ENCODE assay signal across 12 mouse cellular contexts in the genomic region with DNA sequence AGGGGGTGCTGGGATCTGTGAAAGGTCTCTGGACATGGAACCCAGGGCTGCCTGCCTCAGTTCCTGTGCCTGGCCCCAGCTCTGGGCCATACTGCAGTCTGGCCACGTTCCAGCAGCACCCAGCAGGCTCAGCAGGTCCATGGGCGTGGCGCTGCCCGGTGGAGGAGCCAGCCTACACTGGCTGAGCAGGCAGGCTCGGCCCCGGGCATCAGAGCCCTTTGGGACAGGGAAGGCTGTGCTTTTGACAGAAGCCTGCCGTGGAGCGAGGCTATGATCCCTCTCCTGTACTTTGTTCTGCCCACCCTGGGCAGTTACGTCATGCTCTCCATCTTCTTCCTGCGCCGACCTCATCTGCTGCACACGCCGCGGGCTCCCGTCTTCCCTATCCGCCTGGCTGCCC. TPM values are rescaled to one million over a fixed set of nuclear protein-coding genes. Genes with fewer than 3 reads are reported as not detected.
A peak's percentile ranks its signal among the peaks of the same experiment; 100 is the strongest.
DNase-seq lines count a peak whose midpoint lies in the region; ATAC-seq and TF ChIP-seq lines count a peak whose summit lies in the region.
"Had no signal": no experiment of that assay in that cellular context is flagged by ENCODE, and none has a peak within 500 bp of the region (broad histone marks: within the 10 kb centered on the region; RNA-seq: fewer than 3 reads in every experiment).

A gene (plus strand): TSS at position 134 of the 400 bp plus-strand sequence.

- no peak within 1 kb of the TSS for H3K9ac ChIP-seq in liver, embryonic 16.5 days (ENCODE audit: low read depth, low read length)

- H3K36me3 ChIP-seq in E14TG2a.4 (ENCODE audit: insufficient read depth, low read length) = peaks cover 94% of the 10 kb centered on the region
- peaks cover 8% of the 10 kb centered on the region; the same call in 1 of the 2 replicates for H3K36me3 ChIP-seq in liver, embryonic 16.5 days (ENCODE audit: control insufficient read depth, insufficient read depth)

- DNase-seq in kidney, adult 8-10 months = peak; percentile 52 to 59
- no peak for DNase-seq in kidney, adult 9 months
- no peak for DNase-seq in layer of hippocampus, adult 9-10 months (ENCODE audit: low spot score)
- DNase-seq in adrenal gland, adult (ENCODE audit: inconsistent age in 2 of 2, low spot score in 1 of 2) = no peak
- no peak for DNase-seq in thymus, postnatal 4 days
- DNase-seq: adrenal gland, postnatal 10 days; heart, adult 2 months had no signal

- H3K27ac ChIP-seq in liver, embryonic 16.5 days (ENCODE audit: low read length) = no peak within 1 kb of the TSS
- H3K27ac ChIP-seq: forebrain, embryonic 13.5 days; heart, adult 2 months had no signal

- H3K4me3 ChIP-seq in E14TG2a.4 (replicated peaks; ENCODE audit: low read length) = peak within 1 kb of the TSS; percentile 55
- H3K4me3 ChIP-seq in liver, embryonic 16.5 days (ENCODE audit: low read depth, low read length) = no peak within 1 kb of the TSS
- H3K4me3 ChIP-seq: forebrain, embryonic 13.5 days; heart, adult 2 months had no signal

- H3K4me1 ChIP-seq in E14TG2a.4 (replicated peaks; ENCODE audit: low read depth, low read length) = peaks cover 74% of the 10 kb centered on the region
- H3K4me1 ChIP-seq in liver, embryonic 16.5 days (ENCODE audit: control insufficient read depth, low read depth, low read length) = peaks cover 24% of the 10 kb centered on the region

- no peak for TF ChIP-seq CTCF in E14TG2a.4 (conservative IDR thresholded peaks at IDR 0.05; ENCODE audit: low read length)

- no peaks in the 10 kb centered on the region for H3K27me3 ChIP-seq in E14TG2a.4 (ENCODE audit: insufficient read depth, low read length)
- H3K27me3 ChIP-seq in liver, embryonic 16.5 days (ENCODE audit: control insufficient read depth, insufficient read depth, low read depth, low read length) = no peaks in the 10 kb centered on the region
- H3K27me3 ChIP-seq: forebrain, embryonic 13.5 days had no signal

- peak; percentile 83 for ATAC-seq in erythroblast, adult 5-6 weeks (replicated peaks; ENCODE audit: low FRiP score, poor library complexity, severe bottlenecking)
- ATAC-seq in liver, embryonic 16.5 days (ENCODE audit: low read depth) = 0 out of 2 replicates have a peak, but pooled peaks have one; percentile 28
- ATAC-seq: forebrain, embryonic 13.5 days had no signal

- H3K4me2 ChIP-seq in liver, embryonic 16.5 days (ENCODE audit: low read depth, low read length) = no peak within 1 kb of the TSS
- H3K4me2 ChIP-seq: forebrain, embryonic 13.5 days had no signal

- H3K9me3 ChIP-seq in E14TG2a.4 (ENCODE audit: low read length) = no peaks in the 10 kb centered on the region
- no peaks in the 10 kb centered on the region for H3K9me3 ChIP-seq in liver, embryonic 16.5 days (replicated peaks; ENCODE audit: control insufficient read depth, low read length)
- H3K9me3 ChIP-seq: forebrain, embryonic 13.5 days had no signal

- 78% methylated on average over 16 of the region's 16 CpGs for WGBS in liver, embryonic 16.5 days (ENCODE audit: insufficient replicate concordance)

RNA-seq across cellular contexts. Expression of the gene that starts here (rescaled TPM):
- 5.6 TPM in 1 of 2 replicates, not detected in the other for total RNA-seq in erythroblast, adult 5-6 weeks (2015; ENCODE audit: low replicate concordance)
- total RNA-seq in erythroblast, adult 5-6 weeks (2017; ENCODE audit: low replicate concordance) = 5.4 and 7.2 TPM in 2 replicates
- 0.36 and 0.55 TPM in 2 replicates for polyA plus RNA-seq in liver, embryonic 16.5 days (2015; fragmentation: Nextera tagmentation; extraction: Ambion mirVana)
- total RNA-seq: midbrain, postnatal 0 days had no signal

Comparison
In these comparisons a context has a peak if more than half of its experiments do, and no peak if none do; other contexts are left out.
1. DNase-seq: peak in kidney, adult 8-10 months (2 of 2); none in kidney, adult 9 months (single experiment), layer of hippocampus, adult 9-10 months (single experiment), adrenal gland, adult (0 of 2) and thymus, postnatal 4 days (single experiment).
2. Peak in ATAC-seq in liver, embryonic 16.5 days; RNA of the gene not detected or under 1 TPM.